Mouse (Mus musculus) midbrain, embryonic 12.5 days (tissue): Measurements from ENCODE around the gene Hivep2. TPM values are rescaled to one million over a fixed set of nuclear protein-coding genes. Genes with fewer than 3 reads are reported as not detected.

Experiments used
- ATAC-seq: fragments of 200-750 bp; cut with Nextera tagmentation; 2 replicates; pipeline ENCODE4 v1.8.0; 2017; ENCODE audit warnings: low read depth, moderate TSS enrichment, moderate library complexity; ENCODE audit not compliant: low FRiP score
- H3K27ac ChIP-seq: fragments of 300-500 bp; sonication (generic); replicated peaks from 2 replicates; pipeline ENCODE4 v1.5.1; 2016; ENCODE audit warnings: mild to moderate bottlenecking
- H3K27me3 ChIP-seq: fragments of 300-500 bp; sonication (generic); 2 replicates; pipeline ENCODE4 v1.6.1; 2016; ENCODE audit warnings: mild to moderate bottlenecking
- H3K36me3 ChIP-seq: fragments of 300-500 bp; sonication (generic); 2 replicates; pipeline ENCODE4 v1.6.1; 2016
- H3K4me1 ChIP-seq: fragments of 300-500 bp; sonication (generic); 2 replicates; pipeline ENCODE4 v1.6.1; 2016
- H3K4me2 ChIP-seq: fragments of 300-500 bp; sonication (generic); replicated peaks from 2 replicates; pipeline ENCODE4 v1.6.1; 2016; ENCODE audit warnings: mild to moderate bottlenecking, moderate library complexity
- H3K4me3 ChIP-seq: fragments of 300-500 bp; sonication (generic); 2 replicates; pipeline ENCODE4 v1.5.1; 2016; ENCODE audit warnings: mild to moderate bottlenecking
- H3K9ac ChIP-seq: fragments of 300-500 bp; sonication (generic); replicated peaks from 2 replicates; pipeline ENCODE4 v1.6.1; 2016; ENCODE audit warnings: mild to moderate bottlenecking, moderate library complexity
- H3K9me3 ChIP-seq: fragments of 300-500 bp; sonication (generic); 2 replicates; pipeline ENCODE4 v1.6.1; 2016; ENCODE audit warnings: mild to moderate bottlenecking
- WGBS: fragments of 180-500 bp; shearing (Covaris S2); methylation state at CpG from one replicate; pipeline ENCODE4 v1.1.7; 2016; 5-methylcytosine and 5-hydroxymethylcytosine counted together
- polyA plus RNA-seq: library from polyadenylated mRNA; unstranded; fragments of >200 nt; fragmentation: Nextera tagmentation; extraction: Ambion mirVana; gene quantifications from 2 replicates; pipeline ENCODE4 v1.2.1, GENCODE M21; 2016

The Hivep2 gene
- polyA plus RNA-seq, 1 experiment from 2014 or later = 6.5 TPM

DNA sequence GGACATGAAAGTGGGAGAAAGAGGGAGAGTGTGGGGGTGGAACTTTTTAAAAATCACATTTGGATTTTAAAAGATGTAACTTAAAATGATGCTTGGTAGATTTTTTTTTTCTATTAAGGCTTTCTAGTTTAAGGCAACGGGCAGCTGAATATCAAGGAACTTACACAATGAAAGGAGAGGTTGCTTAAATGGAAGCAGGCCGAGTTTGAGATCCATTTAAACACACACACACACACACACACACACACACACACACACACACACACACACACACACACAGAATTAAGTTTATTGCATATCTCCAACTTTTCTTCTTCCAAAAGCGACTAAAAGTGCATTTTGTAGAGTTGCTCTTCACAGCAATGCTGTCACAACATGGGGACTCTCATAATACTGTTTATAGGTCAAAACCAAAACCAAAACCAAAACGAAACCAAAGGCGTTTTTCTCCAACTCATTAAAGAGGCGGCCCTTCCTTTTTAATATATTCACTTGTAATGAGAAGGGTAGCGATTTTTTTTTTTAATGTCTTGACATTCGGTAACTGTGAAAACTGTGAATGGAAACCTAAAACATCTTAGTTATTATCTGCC, 1.9 kb upstream of the Hivep2 start:
- no peak for ATAC-seq
- Histone ChIP-seq H3K27ac (no peak overlapping the region; the same call in 1 of the 2 replicates), H3K36me3 (no peaks in the 10 kb centered on the region), H3K9me3 (no peaks in the 10 kb centered on the region), H3K4me3 (peak overlapping the region; percentile 71), H3K4me1 (peaks cover 6% of the 10 kb centered on the region), H3K9ac (peak overlapping the region; percentile 11; the same call in 1 of the 2 replicates), H3K4me2 (peak overlapping the region; percentile 98), H3K27me3 (peaks cover 15% of the 10 kb centered on the region)
- 7% methylated on average over 8 of the region's 8 CpGs for WGBS

DNA sequence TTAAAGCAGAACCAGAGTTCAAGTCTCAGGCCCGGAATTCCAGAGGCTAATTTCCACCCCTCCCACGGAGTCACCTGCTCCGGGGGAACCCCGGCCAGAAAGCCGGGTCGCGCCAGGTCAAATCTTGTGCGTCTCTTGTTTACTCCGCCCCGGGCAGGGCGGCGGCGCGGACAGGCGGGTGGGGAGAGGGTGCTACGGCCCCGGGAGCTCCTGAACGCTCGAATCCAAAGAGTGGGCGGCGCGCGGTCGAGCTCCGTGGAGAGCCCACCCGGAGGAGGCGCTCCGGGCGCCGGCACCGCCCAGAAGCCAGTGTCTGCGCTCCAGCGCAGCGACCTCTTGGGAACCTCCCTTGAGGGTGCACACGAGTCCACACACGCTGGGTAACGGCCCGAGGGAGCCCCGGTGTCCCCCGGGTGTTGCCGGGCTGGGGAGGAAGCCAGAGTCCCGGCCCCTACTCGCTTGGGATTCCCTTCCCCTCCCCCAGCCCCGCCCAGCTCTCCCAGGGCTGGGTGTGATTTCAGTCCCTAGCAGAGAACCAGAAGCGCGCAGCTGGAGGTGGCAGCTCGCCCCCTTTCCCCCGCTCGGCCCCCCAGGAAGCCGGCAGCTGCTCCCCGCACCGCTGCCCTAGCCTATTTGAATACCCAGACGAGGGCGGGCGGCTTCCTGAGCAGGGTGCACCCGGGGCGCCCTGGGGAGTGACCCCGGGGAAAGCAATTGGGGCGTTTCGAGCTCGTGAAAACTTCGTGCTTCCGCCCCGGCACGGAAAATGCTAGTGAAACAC, 1.2 kb upstream of the Hivep2 start:
- WGBS = under 1% methylated on average over 61 of the region's 65 CpGs
- Histone ChIP-seq H3K4me1 (peaks cover 6% of the 10 kb centered on the region), H3K9me3 (no peaks in the 10 kb centered on the region), H3K4me2 (peak overlapping the region; percentile 98), H3K27ac (peak overlapping the region; percentile 93), H3K36me3 (no peaks in the 10 kb centered on the region), H3K27me3 (peaks cover 15% of the 10 kb centered on the region), H3K4me3 (peak overlapping the region; percentile 71), H3K9ac (peak overlapping the region; percentile 75)
- peak; percentile 10 for ATAC-seq

DNA sequence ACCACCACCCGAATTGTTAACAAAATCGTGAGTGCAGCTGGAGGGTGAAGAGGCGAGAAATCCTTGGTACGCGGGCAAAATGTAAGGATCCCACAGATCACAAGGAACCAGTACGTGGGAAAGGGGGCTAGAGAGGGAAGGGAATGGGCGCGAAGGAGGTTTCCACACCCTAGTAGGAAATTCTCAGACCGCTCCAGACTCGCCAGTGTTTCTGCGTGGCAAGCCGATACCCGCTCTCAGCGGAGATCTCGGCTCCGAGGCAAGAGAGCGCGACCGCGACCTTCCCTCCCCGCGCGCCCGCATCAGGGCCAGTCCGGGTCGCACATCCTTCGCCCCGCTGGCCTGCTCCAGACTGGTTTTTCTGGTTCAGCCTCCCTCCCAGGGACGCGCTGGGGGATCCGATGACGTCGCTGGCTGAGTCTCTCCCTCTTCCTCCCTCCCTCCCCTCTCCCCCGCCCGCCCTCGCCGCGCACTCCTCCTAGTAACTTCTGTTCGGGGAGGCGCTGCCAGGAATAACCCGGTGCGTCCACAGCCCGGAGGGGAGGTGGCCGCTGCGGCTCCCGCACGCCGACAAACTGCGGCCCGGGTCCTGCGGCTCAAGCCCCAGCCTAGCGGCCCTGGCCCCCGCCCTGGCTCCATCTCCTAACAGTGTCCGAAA, 430 bp upstream of the Hivep2 start:
- ATAC-seq = peak; percentile 70
- Histone ChIP-seq H3K9ac (peak overlapping the region; percentile 75), H3K27ac (peak overlapping the region; percentile 93), H3K36me3 (no peaks in the 10 kb centered on the region), H3K27me3 (peaks cover 15% of the 10 kb centered on the region), H3K4me1 (peaks cover 6% of the 10 kb centered on the region), H3K9me3 (no peaks in the 10 kb centered on the region), H3K4me3 (peak overlapping the region; percentile 71), H3K4me2 (peak overlapping the region; percentile 98)
- WGBS = under 1% methylated on average over 50 of the region's 54 CpGs

DNA sequence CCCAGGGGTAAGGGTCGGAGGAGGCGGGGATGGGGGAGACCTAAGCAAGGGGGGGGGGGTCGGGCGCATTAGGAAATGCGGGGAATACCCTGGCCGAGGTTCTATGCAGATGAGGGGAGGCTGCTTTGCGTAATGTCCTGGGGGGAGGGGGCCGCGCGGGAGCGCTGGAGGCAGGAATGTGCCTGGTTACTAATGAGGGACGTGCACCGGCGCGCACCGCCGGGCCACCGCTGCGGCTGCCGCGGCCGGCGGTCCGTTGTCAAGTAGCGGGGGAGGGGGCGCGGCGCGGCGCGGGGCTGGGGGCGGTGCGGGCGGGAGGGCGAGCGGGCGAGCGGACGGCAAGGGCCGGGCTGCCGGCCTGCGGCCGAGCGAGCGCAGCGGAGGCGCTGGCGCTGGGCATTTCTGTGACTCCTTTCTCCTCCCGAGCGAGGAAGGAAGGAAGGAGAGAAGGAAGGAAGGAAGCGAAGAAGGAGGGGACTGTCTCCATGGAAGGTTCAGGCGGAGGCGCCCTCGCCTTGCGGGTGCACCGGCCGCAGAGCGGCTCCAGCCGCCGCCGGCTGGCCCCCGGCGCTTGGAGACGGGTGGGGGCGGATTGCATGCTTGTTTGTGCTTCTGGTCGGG, 1.1 kb downstream of the Hivep2 start:
- ATAC-seq = peak; percentile 61
- H3K4me1 ChIP-seq = peaks cover 6% of the 10 kb centered on the region
- WGBS = 1% methylated on average over 60 of the region's 66 CpGs

DNA sequence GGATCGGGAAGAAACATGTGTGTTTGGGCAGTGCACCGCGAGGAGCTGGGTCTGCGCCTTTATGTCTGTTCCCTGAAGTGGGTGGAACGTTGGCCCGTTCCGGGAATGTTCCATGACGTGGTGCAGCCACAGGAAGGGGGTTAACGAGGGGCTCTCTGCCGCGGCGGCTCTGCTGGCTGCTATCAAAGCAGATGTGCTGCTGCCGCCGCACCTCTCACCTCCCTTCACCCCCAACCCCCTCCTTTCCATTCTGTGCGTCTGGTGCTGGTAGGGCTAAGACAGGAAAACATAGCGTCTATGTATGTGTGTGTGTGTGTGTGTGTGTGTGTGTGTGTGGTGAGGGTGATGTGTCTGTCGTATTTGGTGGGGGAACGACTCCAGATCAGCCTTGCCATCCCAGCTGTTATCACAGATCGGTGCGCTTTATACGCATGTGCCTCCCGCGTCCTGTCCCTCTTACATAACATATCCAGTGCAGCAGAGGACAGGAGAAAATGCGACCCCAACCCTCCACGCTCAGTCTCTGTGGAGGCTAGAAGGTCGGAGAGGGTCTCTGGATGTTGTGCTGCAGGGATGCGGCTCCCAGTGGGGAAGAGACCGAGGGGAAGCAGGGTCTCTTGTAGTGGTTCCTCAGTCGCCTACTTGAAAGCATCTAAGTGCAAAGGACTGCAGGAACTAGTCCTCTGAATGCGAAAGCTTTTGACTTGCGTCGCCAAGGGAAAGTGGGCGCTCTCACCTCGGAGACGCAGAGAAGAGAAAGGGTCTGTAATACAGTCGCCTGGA, 1.8 kb downstream of the Hivep2 start:
- Histone ChIP-seq H3K9me3 (no peaks in the 10 kb centered on the region), H3K36me3 (no peaks in the 10 kb centered on the region), H3K4me3 (peak overlapping the region; percentile 71), H3K4me1 (peaks cover 6% of the 10 kb centered on the region), H3K4me2 (peak overlapping the region; percentile 98), H3K27me3 (peaks cover 5% of the 10 kb centered on the region; the same call in 1 of the 2 replicates), H3K9ac (peak overlapping the region; percentile 75), H3K27ac (peak overlapping the region; percentile 93)
- peak; percentile 45 for ATAC-seq
- WGBS = under 1% methylated on average over 36 of the region's 36 CpGs

More for the DNA sequence above, 1.1 kb downstream of the Hivep2 start:
- Histone ChIP-seq H3K4me3 (peak overlapping the region; percentile 71), H3K27ac (peak overlapping the region; percentile 93), H3K9ac (peak overlapping the region; percentile 75), H3K36me3 (no peaks in the 10 kb centered on the region), H3K27me3 (peaks cover 9% of the 10 kb centered on the region; the same call in 1 of the 2 replicates), H3K4me2 (peak overlapping the region; percentile 98), H3K9me3 (no peaks in the 10 kb centered on the region)

DNA sequence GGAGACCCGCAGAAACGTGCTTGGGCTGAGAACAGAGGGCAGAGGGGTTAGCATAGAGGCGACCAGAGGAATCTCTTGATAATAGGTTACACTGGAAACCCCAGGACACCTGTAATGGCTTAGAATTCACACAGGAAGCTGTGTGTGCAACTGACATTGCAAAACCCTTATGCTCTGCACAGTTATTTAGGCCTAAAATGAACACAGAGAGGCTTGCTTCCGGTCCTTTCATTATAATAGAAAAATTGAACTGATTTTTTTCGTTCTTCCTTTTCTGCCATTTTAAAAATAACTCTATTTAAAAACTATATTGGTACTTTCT, 2.3 kb downstream of the Hivep2 start:
- 7% methylated on average over 5 of the region's 5 CpGs for WGBS
- ATAC-seq = no peak
- peak overlapping the region; percentile 98 for H3K4me2 ChIP-seq
- peaks cover 6% of the 10 kb centered on the region for H3K4me1 ChIP-seq
- H3K27me3 ChIP-seq = peaks cover 1% of the 10 kb centered on the region; the same call in 1 of the 2 replicates
- no peaks in the 10 kb centered on the region for H3K36me3 ChIP-seq
- peak overlapping the region; percentile 75 for H3K9ac ChIP-seq
- H3K27ac ChIP-seq = peak overlapping the region; percentile 93
- H3K9me3 ChIP-seq = no peaks in the 10 kb centered on the region
- H3K4me3 ChIP-seq = peak overlapping the region; percentile 71

DNA sequence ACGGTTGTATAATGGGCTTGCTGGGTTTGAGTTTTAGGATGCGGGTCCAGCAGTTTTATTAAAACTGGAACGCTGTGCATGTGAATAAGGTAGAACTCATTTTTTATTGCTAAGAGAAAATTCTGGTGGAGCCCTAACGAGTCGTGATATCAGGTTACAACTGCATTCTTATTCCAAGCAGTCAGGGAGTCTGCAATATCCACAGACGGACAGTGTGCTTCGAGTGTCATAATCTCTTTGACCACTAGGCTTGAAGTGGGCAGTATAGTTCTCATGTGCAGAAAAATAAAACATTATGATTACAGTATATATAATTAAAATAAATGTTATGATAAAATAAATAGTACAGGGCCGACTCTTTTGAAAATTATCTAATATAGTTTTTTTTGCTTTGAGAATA, 3.1 kb downstream of the Hivep2 start:
- ATAC-seq = no peak
- Histone ChIP-seq H3K4me1 (peaks cover 6% of the 10 kb centered on the region), H3K27me3 (no peaks in the 10 kb centered on the region), H3K9ac (no peak overlapping the region), H3K4me2 (0 out of 2 replicates have a peak overlapping the region, but pooled peaks have one; percentile 8), H3K4me3 (no peak overlapping the region), H3K27ac (no peak overlapping the region), H3K9me3 (no peaks in the 10 kb centered on the region), H3K36me3 (no peaks in the 10 kb centered on the region)
- WGBS = 20% methylated on average over 8 of the region's 8 CpGs

DNA sequence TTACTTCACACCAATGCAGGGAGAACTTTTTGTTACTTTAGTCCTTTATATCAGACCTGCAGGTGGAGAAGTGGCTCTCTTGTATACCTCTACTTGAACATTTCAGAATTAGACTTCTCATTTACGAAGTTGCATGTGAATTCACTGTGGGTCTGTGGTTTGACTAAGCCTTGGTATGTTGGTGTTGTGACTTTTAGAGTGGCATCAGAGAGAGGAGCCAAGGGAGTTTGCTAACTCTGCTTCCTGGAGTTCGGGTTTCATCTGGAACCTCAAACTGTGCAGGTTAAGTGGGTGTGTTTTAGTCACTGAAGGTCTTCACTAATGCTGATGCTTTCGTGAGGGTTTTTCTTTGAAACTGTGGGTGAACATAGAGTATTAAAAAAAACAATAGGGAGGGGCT, 4.4 kb downstream of the Hivep2 start:
- 78% methylated on average over 3 of the region's 3 CpGs for WGBS
- no peaks in the 10 kb centered on the region for H3K36me3 ChIP-seq
- no peak for ATAC-seq
- H3K4me2 ChIP-seq = no peak overlapping the region
- no peaks in the 10 kb centered on the region for H3K27me3 ChIP-seq
- no peaks in the 10 kb centered on the region for H3K9me3 ChIP-seq
- no peak overlapping the region for H3K4me3 ChIP-seq
- H3K9ac ChIP-seq = no peak overlapping the region
- H3K27ac ChIP-seq = no peak overlapping the region
- H3K4me1 ChIP-seq = peaks cover 6% of the 10 kb centered on the region

DNA sequence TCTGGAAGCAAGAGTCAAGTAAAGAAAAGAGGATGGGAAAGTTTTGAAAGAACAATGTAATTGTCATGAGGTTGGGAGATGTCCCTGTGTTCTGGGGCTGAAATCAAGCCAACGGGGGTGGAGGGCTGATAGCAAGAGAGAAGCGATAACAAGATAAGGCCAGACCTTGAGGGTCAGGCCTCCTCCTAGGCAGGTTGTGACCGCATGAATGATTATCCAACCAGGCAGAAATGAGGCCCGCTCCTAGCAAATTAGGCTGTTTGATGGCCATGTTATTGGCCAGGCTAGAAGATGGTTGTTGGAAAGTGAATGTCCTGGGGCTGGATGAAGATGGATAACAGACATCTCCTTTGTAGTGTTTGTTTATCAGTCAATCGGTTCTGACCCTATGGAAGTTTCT, 5.4 kb downstream of the Hivep2 start:
- H3K36me3 ChIP-seq = no peaks in the 10 kb centered on the region
- WGBS = 77% methylated on average over 5 of the region's 5 CpGs
- H3K27me3 ChIP-seq = no peaks in the 10 kb centered on the region
- H3K4me1 ChIP-seq = peaks cover 6% of the 10 kb centered on the region
- H3K4me2 ChIP-seq = no peak overlapping the region
- no peak overlapping the region for H3K4me3 ChIP-seq
- ATAC-seq = no peak
- H3K9ac ChIP-seq = no peak overlapping the region
- no peaks in the 10 kb centered on the region for H3K9me3 ChIP-seq
- H3K27ac ChIP-seq = no peak overlapping the region

DNA sequence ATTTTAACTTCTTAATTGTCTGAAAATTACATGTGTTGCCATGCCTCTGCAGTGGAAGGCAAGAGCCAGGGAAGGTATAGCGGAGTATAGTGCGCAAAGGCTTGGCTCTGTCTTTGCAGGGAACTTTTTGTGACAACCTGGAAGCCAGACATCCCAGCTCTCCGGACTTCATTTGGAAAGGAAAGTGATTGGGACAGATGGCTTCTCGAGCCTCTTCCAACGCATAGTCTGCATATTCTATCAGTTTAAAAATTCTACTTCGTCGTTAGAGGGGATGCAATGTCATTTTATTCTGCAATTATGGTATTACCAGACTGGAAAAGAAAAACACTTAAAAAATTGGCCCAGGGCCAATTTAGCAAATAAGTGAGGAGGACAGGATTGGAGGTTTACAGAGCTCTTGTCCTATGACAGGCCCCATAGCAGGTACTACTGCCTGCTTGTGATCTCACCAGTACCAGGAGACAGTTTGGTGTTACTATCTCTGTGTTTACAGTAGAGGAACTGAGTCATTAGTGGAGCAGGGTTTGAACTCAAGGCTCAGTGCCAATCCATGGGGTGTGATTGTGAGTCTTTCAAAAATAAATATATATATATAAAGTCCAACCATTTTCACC, 7.8 kb downstream of the Hivep2 start:
- Histone ChIP-seq H3K4me2 (no peak overlapping the region), H3K4me1 (no peaks in the 10 kb centered on the region), H3K27me3 (no peaks in the 10 kb centered on the region), H3K36me3 (no peaks in the 10 kb centered on the region), H3K27ac (no peak overlapping the region), H3K4me3 (no peak overlapping the region), H3K9me3 (no peaks in the 10 kb centered on the region), H3K9ac (no peak overlapping the region)
- no peak for ATAC-seq
- 90% methylated on average over 7 of the region's 7 CpGs for WGBS

DNA sequence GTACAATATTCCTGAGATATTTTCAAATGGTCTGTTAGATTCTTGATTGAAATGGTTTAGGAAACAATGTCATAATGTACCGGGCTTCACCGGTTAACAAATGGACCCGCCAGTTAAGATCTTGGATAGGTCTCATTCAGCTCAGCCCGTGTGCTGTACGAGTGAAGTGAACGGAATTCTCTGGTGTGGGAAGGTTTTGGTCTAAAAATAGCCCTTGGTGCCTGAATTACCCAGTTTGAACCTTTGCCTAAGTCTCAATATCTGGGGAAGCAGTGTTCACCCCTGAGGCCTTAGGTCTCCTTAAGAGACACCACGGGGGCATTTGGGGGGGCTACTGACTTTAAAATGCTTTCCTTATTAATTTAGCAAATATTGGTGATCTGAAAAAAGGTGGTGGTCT, 8.6 kb downstream of the Hivep2 start:
- no peaks in the 10 kb centered on the region for H3K9me3 ChIP-seq
- no peak overlapping the region for H3K4me2 ChIP-seq
- WGBS = 79% methylated on average over 7 of the region's 7 CpGs
- H3K9ac ChIP-seq = no peak overlapping the region
- H3K4me3 ChIP-seq = no peak overlapping the region
- H3K36me3 ChIP-seq = no peaks in the 10 kb centered on the region
- ATAC-seq = no peak
- no peaks in the 10 kb centered on the region for H3K4me1 ChIP-seq
- H3K27me3 ChIP-seq = no peaks in the 10 kb centered on the region
- H3K27ac ChIP-seq = no peak overlapping the region
